Mouse (Mus musculus) left cerebral cortex, adult 2 months (tissue): ENCODE results near the gene Ino80. TPM values are rescaled to one million over a fixed set of nuclear protein-coding genes. Genes with fewer than 3 reads are reported as not detected.
"Not testable (repeated sequence)": the region's sequence is repeated elsewhere in the genome, so short reads cannot be mapped to it uniquely, and the experiment has no call there.

ENCODE experiments used
- DNase-seq, 2 experiments: peaks; one replicate each; pipeline ENCODE4 v3.0.0; 2021 to 2022; ENCODE audit warnings: low spot score in 2 of 2, mixed read lengths in 1 of 2; ENCODE audit errors: extremely low spot score in 1 of 2
- H3K27ac ChIP-seq: fragments of 200-600 bp; 2 replicates; pipeline ENCODE4 v1.8.1; 2022
- H3K4me3 ChIP-seq: fragments of 200-600 bp; 2 replicates; pipeline ENCODE4 v1.8.1; 2022
- CTCF ChIP-seq: fragments of 200-600 bp; IDR thresholded peaks from 2 replicates; pipeline ENCODE4 v1.8.1; 2022; ENCODE audit warnings: antibody characterized with exemption, mild to moderate bottlenecking, moderate library complexity
- intact Hi-C: fragments of 180-260 bp; cut with DNase I; formaldehyde crosslinking; loops from one replicate; pipeline ENCODE4 v1.15.1; 2025
- long read RNA-seq, 2 experiments: library from polyadenylated mRNA; stranded (forward); transcript quantifications; one replicate each; pipeline ENCODE4 v2.0.0; 2021; ENCODE audit warnings: borderline mapping rate in 2 of 2
- total RNA-seq, 2 experiments: library from RNA; stranded (reverse); gene quantifications; 2 replicates each; pipeline ENCODE4 v1.2.3; 2021

Ino80 gene
- 10 to 100 TPM; 22.0 to 22.6 TPM for total RNA-seq
- long read RNA-seq, experiment 1, full-length matches to known transcripts = 1 of 8 reads
- long read RNA-seq, experiment 1, partial matches to known transcripts = 5 of 8 reads
- long read RNA-seq, experiment 1, other reads (novel, unspliced or antisense) = 2 of 8 reads
- long read RNA-seq, experiment 2, full-length matches to known transcripts = 1 of 3 reads
- long read RNA-seq, experiment 2, partial matches to known transcripts = 0 of 3 reads
- long read RNA-seq, experiment 2, other reads (novel, unspliced or antisense) = 2 of 3 reads

DNA sequence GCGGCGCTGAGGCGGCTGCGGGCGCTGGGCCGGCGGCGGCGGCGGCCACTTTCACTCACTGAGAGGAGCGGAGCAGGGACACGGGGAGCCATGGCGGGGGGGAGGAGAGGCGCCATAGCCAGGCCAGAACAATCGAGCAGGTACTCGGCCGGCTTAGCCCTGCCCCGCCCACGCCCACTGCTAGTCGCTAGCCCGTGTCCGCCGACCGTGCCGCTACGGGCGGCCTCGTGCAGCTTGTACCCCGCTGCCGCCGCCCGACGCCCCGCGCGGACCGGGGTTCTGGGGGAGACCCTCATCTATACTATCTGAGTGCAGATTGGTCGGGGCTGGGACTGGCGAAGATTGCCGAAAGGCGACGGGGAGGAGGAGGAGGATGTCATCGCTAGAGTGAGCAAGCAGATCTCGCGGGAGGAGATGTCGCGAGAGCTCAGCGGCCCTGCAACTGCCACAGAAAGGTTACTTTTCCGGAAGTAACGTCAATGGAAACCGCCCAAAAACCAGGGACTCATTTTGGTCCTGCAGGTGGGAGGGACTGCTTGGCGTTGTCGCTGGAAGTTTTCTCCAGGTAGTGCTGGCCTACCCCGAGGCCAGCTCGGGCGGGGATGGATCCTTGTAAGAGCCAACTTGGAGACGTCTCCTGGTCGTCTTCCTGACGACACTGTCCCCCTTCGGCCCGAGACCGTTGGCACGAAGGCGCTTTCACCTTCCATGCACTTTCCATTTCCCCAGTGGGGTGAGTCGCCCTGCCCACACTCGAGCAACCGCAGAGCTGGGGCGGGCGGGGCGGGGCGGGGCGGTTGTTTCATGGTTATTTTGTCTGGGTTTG, at the start of gene Ino80:
Ino80 (minus strand) TSS at position 117 of the 826 bp plus-strand sequence.
- TF ChIP-seq CTCF = no peak
- DNase-seq = peak; percentile 97 to 98
- intact Hi-C loops = loop anchor here (1.0 to 5.0 kb wide), 3 partner anchors 70 to 189 kb away; partner anchors contain the start of genes Chp1, Exd1 and Vps18
- H3K4me3 ChIP-seq = peak within 1 kb of the TSS; percentile 92
- peak within 1 kb of the TSS; percentile 100 for H3K27ac ChIP-seq

DNA sequence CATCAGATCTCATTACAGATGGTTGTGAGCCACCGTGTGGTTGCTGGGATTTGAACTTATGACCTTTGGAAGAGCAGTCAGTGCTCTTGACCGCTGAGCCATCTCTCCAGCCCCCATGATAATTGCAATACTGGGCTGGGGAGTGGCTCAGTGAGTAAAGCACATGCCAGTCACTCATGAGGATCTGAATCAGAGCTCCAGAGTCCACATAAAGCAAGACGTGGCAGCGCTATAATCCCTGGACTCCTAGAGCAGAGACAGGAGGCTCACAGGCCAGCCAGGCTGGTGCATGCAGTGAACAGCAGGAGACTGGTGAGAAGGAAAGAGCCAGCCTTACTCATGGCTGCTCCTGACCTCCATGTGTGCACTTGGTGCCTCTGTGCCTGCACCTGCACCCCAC, 47.9 kb upstream of the Ino80 start:
- TF ChIP-seq CTCF = no peak
- Histone ChIP-seq H3K27ac (no peak overlapping the region), H3K4me3 (no peak overlapping the region)
- DNase-seq = no peak
- intact Hi-C loops = no loop called here

DNA sequence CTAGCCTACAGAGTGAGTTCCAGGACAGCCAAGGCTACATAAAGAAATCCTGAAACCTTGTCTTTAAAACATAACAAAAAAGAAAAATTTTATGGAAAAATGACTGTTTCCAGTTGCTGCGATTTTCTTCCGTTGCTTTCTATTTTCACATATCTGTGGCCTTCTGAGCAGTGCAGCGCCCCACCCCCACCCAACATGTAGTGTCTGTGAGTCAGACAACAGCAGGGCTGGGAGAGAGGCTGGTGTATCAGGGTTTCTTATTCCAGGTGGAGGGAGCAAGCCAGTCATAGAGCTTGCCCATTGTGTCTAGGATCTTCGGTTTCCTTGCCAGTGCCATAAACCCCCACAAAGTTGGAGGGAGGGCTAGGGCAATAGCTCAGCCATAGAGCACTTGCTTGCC, 46.3 kb upstream of the Ino80 start:
- intact Hi-C loops = loop anchor here (5.0 kb wide), 1 partner anchor 222 kb away; no protein-coding TSS in a partner anchor
- TF ChIP-seq CTCF = no peak
- H3K4me3 ChIP-seq = no peak overlapping the region
- DNase-seq = no peak
- no peak overlapping the region for H3K27ac ChIP-seq

DNA sequence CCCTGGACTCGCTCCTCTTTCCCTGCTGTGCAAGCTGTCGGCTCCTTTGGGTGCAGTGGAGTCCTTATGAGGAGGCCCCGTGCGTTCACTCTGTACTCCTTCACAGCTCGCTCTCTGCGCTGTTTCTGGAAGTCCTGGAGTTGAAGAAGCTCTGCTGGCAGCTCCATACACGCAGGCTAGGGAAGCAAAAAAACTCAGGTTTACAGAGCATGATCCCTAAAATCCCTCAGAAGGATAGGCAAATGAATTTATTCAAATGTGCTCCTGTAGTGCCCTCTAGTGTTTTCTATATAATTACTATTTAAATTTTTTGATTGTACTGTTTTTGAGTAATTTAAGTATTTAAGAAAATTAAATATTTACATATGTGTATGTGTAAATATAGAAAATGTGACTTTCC, 43.1 kb upstream of the Ino80 start:
- peak in 1 of 2 experiments; percentile 23 for DNase-seq
- Histone ChIP-seq H3K27ac (no peak overlapping the region), H3K4me3 (no peak overlapping the region)
- intact Hi-C loops = loop anchor here (5.0 kb wide), 1 partner anchor 218 kb away; no protein-coding TSS in a partner anchor
- peak; percentile 51 for TF ChIP-seq CTCF

DNA sequence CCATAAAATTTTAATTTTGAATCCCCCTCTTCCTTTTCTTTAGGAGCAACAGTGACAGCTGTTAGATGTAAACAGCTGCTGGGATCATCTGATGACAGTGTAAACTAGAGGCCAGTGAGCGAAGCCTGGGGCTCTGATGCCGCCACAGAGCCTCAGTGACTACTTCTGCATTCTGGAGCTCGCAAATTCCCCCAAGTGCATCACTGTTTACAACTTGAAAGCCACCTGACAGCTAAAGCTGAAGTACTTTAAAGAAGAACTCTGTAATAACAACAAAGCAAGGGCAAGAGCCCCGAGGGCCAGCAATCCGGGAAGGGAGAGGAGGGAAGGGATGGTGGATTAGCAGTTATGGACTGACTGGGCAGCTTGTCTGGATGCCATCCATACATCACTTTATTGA, 39.3 kb upstream of the Ino80 start:
- Histone ChIP-seq H3K4me3 (no peak overlapping the region), H3K27ac (no peak overlapping the region)
- no peak for DNase-seq
- no peak for TF ChIP-seq CTCF
- intact Hi-C loops = no loop called here

DNA sequence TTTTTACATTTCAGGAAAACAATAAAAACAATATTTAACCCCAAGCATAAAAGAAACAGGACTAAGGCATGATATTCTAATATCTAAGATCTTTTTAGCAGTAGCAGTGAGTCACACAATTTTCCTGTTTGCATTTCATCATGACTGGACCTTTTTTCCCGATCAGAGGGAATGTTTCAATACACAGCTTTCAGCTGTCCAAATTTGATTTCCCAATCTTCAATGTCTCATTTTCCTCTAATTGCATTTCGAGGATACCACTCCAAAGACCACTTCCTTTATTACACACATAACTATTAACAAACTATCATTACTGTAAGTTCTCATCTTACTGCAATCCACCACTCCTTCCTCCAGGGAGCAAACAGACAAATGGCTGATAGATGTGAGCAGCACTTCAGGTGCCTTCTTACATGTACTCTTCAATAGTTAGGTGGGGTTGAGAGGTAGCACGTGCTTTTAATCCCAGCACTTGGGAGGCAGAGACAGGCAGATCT, 36.6 kb upstream of the Ino80 start:
- no peak for DNase-seq
- no peak overlapping the region for H3K27ac ChIP-seq
- no peak for TF ChIP-seq CTCF
- intact Hi-C loops = no loop called here
- H3K4me3 ChIP-seq = no peak overlapping the region

DNA sequence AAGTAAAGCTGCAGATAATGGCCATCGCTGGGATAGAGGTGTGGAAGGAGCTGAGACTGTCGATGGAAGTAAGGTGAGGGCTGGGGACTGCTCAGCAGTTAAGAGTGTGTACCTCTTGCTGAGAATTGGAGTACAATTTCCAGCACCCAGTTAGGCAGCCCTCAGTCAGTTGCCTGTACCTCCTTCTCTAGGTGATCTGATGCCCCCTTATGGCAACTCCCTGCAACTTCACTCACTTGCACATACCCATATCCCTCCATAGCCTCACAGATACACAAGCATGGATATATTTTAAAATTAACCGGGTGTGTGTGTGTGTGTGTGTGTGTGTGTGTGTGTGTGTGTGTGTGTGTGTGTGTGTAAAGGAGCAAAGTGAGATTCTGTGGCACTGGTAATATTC, 34.8 kb upstream of the Ino80 start:
- no peak overlapping the region for H3K4me3 ChIP-seq
- DNase-seq = no peak
- TF ChIP-seq CTCF = no peak
- no peak overlapping the region for H3K27ac ChIP-seq
- intact Hi-C loops = no loop called here

DNA sequence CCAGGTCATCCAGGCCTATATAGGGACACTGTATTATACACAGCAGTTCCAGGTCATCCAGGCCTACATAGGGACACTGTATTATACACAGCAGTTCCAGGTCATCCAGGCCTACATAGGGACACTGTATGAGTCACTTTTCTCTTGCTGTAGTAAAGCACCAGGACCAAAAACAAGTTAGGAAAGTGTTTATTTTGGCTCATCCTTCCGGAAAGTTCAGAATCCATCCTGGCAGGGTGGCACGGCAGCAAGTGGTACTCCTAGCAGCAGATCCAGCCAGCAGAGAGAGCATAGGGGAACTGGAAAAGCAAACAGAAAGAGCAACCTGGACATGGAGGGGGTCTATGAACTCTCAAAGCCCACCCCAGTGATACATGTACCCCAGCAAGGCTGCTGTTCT, 33.4 kb upstream of the Ino80 start:
- TF ChIP-seq CTCF = no peak
- intact Hi-C loops = no loop called here
- Histone ChIP-seq H3K27ac (no peak overlapping the region), H3K4me3 (no peak overlapping the region)
- no peak for DNase-seq

DNA sequence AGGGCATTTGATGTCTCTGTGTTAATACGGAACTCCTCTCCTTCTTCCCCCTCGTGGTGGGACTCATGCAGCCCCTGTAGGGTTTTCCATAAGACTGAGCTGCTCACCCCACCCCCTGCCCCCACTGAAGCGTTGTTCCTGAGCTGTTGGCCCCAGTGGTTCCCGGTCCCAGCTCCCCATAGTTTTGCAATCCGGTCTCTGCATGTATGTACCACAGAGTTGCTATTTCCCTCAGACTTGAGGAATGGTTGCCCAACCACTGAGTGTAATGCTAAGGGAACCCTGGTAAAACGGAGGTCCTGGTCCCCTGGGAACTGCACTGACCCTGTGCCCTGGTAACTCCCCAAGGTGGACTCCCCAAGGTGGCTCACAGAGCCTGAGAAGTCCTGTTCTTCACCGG, 31.0 kb upstream of the Ino80 start:
- H3K4me3 ChIP-seq, intact Hi-C loops: not testable (repeated sequence)

DNA sequence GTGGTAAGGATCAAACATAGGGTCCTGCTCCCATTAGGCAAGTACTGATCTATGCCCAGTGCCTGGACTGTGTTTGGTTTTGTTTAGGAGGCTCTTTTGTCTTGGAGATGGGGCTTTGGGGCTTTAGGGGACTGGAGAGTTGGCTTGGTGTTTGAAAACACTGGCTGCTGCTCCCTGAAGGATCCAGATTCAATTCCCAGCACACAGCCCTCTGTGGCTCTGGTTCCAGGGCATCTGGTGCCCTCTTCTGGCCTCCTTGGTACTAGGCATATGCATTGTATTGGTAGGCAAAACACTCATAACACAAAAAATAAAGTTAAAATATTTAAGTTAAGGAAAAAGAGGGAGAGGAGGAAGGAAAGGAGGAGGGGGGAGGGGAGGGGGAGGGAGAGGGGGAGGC, 29.6 kb upstream of the Ino80 start:
- intact Hi-C loops = no loop called here
- DNase-seq = no peak
- Histone ChIP-seq H3K27ac (no peak overlapping the region), H3K4me3 (no peak overlapping the region)
- no peak; the same call in 1 of the 2 replicates for TF ChIP-seq CTCF

More for the DNA sequence above, 31.0 kb upstream of the Ino80 start:
- DNase-seq, H3K27ac ChIP-seq: not testable (repeated sequence)

DNA sequence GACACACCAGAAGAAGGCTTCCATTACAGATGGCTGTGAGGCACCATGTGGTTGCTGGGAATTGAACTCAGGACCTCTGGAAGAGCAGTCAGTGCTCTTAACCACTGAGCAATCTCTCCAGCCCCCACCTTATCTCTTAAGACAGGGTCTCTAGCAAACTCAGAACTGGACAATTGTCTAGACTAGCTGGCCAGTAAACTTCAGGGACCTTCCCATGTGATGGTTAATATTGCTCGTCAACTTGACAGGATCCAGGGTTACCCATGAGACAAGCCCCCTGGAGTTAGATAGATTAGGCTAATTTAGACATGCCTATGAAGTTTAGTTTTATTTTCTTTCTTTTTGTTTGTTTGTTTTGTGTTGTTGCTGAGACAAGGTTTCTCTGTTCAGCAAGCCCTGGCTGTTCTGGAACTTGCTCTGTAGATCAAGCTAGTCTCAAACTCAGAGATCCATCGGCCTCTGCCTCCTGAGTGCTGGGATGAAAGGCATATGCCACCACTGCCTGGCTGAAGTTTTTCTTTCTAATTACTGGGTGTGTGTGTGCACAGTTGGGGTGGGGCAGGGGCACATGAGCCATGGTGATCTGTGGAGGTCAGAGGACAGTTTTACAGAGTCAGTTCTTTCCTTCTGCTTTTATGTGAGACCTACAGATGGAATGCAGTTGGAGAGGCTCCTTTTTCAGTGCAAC, 23.6 kb upstream of the Ino80 start:
- Histone ChIP-seq H3K4me3 (no peak overlapping the region), H3K27ac (no peak overlapping the region)
- TF ChIP-seq CTCF = no peak
- no peak for DNase-seq
- intact Hi-C loops = no loop called here

DNA sequence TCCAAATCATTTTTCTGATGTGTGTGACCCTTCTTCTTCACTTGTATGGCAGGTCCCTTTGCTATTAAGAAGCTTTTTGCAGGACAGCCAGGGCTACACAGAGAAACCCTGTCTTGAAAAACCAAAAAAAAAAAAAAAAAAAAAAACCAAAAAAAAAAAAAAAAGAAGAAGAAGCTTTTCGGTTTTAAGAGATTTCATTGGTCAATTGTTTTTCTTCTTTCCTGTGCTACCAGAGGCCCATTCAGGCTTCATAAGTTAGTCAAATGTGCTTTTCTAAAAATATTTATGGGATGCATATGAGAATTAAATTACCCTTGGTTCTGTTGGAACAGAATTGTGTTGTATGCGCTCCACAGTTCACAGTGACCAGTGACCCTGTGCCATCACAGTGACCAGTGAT, 21.4 kb upstream of the Ino80 start:
- TF ChIP-seq CTCF = no peak
- intact Hi-C loops = no loop called here
- no peak overlapping the region for H3K27ac ChIP-seq
- DNase-seq = no peak
- H3K4me3 ChIP-seq = no peak overlapping the region
